Mouse (Mus musculus) frontal cortex, adult 2 months (tissue): Measurements from ENCODE around the gene Islr. TPM values are rescaled to one million over a fixed set of nuclear protein-coding genes. Genes with fewer than 3 reads are reported as not detected.

Source experiments
- DNase-seq, 2 experiments: peaks; one replicate each; pipeline ENCODE4 v3.0.0; 2022; ENCODE audit warnings: low spot score in 1 of 2; ENCODE audit errors: extremely low spot score in 1 of 2
- polyA plus RNA-seq: library from polyadenylated mRNA; depleted of rRNA; stranded (reverse); fragments of >200 nt; gene quantifications from 2 replicates; pipeline ENCODE4 v1.2.3, GENCODE M21; 2012

Gene Islr
- polyA plus RNA-seq, 1 experiment = 108 TPM

GRCm38 (mm10) chr9:58224356-58224755 lies 20.2 kb upstream of the Islr start:
- no peak for DNase-seq

DNA sequence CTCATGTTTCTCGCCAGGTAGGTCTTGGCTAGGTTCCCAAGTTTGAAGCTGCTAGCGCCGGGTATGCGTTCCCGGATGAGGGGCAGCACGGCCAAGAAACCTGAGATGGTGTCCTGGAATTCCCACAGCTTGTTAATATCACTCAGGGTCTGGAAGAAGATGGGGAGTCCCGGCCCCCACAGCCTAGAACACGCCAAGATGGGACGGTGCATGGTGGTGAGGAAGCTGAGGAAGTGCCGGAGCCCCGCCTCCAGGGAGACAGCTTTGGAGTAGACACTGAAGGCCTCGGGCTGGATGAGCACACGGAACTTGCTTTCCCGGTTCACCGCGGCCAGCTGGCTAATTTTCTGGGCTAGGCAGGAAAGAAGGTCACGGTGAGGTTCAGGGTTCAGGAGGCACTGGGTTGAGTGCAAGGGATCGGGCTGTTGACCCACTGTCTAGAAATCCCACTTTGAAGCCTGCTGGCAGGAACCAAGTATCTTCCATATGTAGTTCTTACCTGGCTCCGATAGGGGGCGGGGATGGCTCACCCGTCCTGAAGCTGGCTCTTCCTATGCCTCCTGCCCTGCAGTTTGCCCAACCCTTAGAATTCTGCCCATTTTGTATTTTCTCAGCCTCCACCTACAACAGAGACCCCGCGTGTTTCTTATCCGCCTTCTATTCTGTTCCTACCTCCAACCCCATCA lies 16.3 kb upstream of the Islr start:
- peak in 1 of 2 experiments; percentile 59 for DNase-seq

DNA sequence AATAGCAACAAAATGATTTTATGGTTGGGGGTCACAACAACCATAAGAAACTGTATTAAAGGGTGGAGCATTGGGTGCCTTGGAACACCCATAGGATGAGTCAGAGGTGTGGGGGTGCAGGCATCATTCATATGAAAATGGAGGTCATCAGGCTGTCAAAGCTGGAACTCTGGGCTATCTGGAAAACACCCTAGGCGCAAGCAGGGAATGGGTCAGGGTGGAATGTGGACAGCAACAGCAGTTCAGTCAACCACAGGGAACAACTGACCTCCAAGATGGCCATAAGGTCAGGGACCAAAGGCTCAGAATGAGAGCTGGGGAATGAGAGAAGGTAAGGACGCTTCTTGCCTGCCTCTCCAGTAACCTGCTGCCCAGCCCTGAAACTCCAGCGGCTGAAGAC lies 14.4 kb upstream of the Islr start:
- no peak for DNase-seq

DNA sequence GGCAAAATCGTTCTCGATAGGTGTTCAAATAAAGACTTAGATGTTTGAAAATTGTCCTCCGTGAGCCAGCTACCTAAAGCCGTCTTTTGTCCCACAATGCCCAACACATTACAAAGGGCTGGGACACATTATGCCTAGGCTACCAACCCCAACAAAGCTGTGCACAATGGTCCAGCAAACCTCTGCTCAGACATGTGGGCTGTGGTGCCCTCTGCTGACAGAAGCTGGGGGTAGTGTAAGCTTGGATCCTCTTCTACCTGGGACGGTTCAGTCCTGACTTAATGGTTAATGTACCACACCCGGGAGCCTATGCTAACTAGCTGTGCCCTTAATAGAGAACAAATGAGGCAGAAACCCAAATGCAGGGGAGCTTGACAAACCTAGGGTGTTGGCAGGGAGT lies 12.3 kb upstream of the Islr start:
- DNase-seq = peak in 1 of 2 experiments; percentile 63

DNA sequence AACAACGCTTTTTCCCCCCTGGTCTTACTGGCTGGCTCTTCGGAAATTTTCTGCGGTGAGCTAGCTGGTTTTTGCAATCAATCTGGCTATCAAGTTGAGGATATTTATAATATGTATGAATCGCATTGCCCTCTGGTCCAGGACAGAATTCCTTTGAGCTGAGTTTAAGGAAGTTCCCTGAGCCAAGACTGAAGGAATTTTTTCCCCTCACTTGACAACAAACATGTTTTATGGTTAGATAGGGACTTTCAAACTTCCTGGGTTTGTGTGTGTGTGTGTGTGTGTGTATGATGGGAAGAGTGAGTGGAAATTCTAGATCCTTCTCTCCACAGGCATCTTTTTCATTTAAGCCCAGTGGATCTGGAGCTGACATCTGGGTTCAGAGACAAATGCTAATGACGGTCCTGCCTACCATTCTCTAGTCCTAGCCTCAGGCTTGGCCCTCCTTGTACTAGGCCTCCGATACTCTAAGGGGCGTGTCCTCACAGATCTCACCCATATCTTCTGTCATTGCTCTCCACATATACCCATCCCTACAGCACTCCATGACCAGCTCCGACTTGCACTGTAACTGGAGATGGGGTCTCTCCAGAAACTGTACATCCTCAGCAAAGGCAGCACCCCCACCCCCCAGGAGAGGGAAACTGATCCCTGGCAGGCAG lies 10.5 kb upstream of the Islr start:
- DNase-seq = no peak

GRCm38 (mm10) chr9:58213865-58214264 lies 9.8 kb upstream of the Islr start:
- DNase-seq = no peak

GRCm38 (mm10) chr9:58213377-58213776 lies 9.3 kb upstream of the Islr start:
- no peak for DNase-seq

- DNase-seq = no peak
Measured at GRCm38 (mm10) chr9:58210304-58210627, 6.2 kb upstream of the Islr start.

DNA sequence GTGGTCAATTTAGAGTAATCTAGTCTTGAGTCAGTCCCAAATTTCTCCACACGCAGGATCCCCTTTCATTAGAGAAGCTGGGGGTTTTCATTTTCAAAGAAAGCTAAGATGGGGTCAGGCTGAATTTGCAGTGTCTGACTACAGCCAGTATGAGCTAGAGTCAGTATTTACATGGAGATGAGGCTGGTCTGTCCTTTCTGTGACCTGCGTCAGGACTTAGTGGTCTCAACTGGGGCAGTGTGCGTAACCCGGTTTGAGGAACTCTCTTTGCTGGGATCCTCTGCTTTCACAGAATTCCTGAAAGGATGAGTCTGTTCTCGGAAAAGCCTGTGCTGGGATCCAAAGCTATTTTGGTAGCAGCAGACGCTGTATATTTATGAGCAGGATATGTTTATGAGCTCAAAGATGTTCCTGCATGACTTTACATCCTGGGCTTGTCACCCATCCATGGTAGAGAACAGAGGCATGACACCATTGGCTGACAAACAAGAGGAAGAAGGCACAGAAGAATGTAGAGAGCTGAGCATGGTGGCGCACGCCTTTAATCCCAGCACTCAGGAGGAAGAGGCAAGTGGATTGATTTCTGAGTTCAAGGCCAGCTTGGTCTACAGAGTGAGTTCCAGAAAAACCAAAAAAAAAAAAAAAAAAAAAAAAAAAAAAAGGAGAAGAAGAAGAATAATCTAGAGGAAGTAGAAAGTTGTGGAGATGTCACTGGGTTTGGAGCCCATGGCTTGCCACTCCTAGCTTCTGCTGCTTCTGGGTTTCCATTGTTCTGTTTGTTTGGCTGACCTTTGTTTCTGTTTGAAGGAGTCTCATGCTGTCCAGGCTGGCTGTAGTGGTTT lies 5.6 kb upstream of the Islr start:
- peak in 1 of 2 experiments; percentile 36 for DNase-seq

DNA sequence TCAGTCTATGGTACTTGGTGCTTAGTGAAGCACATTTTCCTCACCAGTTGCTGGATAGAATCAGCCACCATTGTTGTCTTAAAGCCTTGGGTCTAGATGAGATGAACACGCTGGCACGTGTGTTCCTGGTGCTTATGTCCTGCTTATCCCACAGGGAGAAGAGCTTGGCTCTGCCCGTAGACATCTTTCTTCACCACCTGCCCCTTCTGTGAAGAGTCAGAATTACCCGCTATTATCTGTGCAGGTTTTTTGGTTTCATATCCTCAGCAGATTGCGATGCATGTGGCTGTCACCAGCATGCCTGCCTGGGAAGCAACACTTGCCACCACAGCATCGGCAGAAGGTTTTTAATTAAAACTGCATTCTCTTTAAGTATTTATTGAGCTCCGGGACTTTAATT lies 1.9 kb upstream of the Islr start:
- no peak for DNase-seq

GRCm38 (mm10) chr9:58204448-58205000 lies 418 bp upstream of the Islr start:
- DNase-seq = peak; percentile 78 to 96

DNA sequence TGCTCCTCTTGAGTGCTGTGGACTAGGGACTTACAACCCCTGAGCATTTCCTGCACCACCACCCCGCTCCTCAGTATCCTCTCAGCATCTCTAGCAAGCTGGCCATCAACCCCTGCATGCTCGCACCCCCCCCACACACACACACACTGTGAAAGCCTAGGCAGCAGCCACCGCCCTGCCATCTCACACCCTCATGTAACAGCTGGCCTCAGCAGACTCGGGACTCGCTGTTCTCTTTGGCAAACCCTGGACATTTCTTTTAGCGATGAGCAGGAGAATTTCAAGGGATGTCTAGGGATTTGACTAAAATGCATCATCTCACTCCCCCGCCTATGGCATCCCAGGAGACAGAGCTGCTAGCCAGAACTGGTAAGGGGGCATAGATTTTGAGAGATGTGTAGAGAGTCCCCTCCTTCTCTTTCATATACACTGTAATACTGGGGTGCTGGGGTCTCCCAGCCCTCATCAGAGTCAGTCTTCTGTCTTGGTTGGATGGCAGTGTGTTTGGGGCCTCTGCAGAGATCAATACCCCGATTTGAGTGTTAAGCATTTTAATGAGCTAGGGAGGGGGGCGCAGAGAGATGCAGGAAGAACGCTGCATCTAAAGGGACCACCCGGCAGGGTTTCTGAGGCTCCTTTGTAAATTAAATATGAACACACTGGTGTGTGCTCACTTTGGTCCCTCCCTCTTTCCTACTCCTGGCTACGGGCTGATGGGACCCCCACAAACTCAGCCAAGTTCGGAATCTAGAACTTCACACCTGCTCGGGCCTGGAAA lies 1.2 kb downstream of the Islr start:
- DNase-seq = peak in 1 of 2 experiments; percentile 77

DNA sequence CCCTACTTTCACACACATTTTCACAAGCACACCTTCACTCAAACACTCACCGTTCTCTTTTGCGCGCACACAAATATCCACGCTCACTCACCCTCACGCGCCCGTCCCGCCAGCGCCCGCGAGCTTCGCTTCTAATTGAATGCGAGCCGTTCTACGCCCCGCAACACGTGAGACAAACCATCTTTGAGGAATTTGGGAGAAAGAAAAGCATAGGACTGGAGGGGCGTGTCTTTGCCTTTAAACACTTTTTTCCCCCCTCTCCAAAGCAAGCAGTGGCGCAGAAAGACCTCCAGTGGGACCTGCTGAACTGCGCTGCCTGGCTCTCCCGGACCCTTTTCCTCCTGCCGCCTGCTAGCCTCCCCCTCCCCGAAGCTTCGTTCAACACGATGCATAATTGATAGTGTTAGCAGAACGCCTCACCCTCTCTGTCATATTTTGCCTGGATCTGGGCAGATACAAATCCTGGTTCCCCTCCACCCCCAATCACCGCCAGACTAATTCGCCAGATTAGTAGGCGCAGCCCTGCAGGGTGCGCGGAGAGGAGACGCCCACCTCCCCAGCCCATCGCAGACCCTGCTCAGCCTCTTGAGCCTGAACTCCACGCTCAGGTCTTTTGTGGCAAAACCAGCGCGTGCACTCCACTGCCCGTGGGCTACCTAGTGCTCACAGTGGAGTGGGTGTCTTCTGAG lies 2.1 kb downstream of the Islr start:
- peak in 1 of 2 experiments; percentile 64 for DNase-seq

GRCm38 (mm10) chr9:58201091-58201842 lies 2.8 kb downstream of the Islr start:
- DNase-seq = peak in 1 of 2 experiments; percentile 39

DNA sequence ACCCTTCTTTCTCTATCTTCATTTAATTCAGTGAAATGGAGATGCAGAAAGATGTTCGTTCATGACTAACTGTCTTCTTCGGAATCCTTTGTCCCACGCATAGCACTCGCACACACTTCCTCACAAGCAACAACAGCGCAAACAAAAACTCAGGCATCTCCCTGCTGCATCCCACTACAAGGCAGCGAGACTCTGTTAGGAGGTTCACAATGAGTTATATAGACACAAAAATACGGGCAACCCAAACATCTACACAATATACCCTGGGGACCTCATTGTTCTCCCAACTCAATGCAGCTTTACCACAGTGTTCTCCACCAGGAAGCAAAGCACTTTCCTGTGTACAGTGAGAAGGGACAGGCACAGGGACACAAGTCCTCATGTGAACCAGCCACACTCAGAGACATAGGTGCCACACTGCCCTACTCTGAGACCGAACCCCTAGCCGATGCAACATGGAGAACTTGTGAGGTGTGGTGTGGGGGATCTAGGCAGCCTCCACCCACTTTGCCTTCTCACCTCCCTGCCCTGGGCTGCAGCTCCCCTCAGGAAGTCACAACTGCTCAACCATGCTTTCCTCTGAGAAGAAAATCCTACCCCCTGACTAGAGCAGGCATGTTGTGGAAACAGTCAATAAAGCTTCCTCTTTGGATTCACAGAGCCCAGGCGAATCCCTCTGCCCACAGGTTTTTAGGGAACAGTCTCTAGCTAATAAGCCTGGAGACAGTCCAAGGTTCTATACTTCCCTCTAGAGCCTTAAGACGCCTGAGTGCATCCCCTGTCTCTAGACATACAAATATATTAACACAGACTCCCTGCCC lies 3.6 kb downstream of the Islr start:
- DNase-seq = peak in 1 of 2 experiments; percentile 51

DNA sequence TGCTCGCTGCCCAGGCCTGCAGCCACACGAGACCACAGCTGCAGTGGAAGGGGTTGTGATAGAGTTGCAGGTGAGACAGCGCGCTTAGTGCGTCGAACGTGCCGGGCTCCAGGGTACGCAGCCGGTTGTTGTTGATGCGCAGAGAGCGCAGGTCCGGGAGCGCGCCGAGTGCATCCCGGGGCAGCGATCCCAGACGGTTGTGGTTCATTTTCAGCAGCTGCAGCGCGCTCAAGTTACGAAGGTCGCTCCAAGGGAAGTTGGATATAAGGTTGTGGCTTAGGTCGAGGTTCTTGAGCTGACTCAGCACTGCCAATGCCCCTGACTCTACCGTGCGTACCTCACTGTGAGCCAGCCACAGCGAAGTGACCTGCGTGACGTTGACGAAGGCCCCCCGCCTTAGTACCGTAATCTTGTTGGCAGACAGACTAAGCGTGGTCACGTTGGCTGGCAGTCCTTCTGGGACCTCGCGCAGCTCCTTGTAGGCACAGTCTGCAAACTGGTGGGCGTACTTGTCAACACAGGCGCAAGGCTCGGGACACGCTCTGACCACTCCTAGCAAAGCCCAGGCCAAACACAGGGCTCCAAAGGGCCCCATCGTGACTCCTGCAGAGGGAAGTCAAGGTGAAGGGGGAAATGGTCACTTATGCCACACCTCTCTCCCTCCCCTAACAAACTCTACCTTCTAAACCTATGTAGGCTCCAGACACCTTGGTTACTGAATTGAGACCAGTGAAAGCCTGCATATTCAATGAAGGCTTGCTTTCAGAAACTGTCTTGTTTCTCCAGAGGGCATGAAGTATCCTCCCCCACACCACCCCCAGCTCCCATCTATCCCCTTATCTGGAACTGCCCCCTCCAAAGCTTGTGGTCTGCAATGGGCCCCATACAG lies 4.5 kb downstream of the Islr start:
- peak in 1 of 2 experiments; percentile 44 for DNase-seq

DNA sequence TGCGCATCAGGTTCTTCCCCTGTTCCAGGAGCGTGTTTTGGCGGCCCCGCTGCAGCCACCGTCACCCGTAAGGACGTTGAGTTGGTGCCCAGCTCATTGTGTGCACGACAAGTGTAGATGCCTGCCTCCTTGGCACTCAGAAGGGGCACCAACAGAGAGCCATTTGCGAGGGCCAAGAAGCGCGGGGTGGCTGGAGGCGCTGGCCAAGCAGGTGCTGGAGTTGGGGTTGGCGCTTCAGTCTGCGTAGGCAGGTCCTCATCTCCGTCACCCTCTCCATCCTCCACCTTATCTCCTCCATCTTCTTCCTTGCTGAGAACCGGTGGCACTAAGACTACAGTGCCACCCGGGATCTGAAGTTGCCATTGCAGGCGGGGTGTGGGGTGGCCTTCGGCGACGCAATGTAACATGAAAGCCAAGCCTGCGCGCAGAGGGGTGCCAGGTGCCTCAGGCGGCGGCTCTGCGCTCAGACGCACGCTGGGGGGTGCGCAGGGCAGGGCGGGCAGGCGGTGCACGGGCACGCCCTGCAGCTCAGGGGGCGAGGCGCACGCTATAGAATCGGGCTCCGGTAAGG lies 5.2 kb downstream of the Islr start:
- DNase-seq = no peak
